Mouse (Mus musculus): ENCODE results near the gene Mark4.
A peak's percentile ranks its signal among the peaks of the same experiment; 100 is the strongest.

The Mark4 gene

GRCm38 (mm10) chr7:19432475-19432874 lies 26.1 kb downstream of the Mark4 start:
- no peak for DNase-seq

- DNase-seq = no peak
Measured at GRCm38 (mm10) chr7:19430402-19430801, 28.2 kb downstream of the Mark4 start.

- DNase-seq = no peak
Measured at GRCm38 (mm10) chr7:19429726-19430125, 28.9 kb downstream of the Mark4 start.

GRCm38 (mm10) chr7:19427999-19428650 lies 30.5 kb downstream of the Mark4 start:
- DNase-seq = no peak

GRCm38 (mm10) chr7:19426888-19427287 lies 31.7 kb downstream of the Mark4 start:
- DNase-seq = no peak

GRCm38 (mm10) chr7:19426349-19426748 lies 32.3 kb downstream of the Mark4 start:
- DNase-seq = no peak

GRCm38 (mm10) chr7:19424051-19424450 lies 34.6 kb downstream of the Mark4 start:
- DNase-seq = no peak

GRCm38 (mm10) chr7:19423083-19423482 lies 35.5 kb downstream of the Mark4 start:
- DNase-seq = no peak

GRCm38 (mm10) chr7:19420821-19421636 lies 37.6 kb downstream of the Mark4 start:
- DNase-seq = peak; percentile 86

GRCm38 (mm10) chr7:19420121-19420520 lies 38.5 kb downstream of the Mark4 start:
- no peak for DNase-seq

GRCm38 (mm10) chr7:19416590-19416989 lies 42.0 kb downstream of the Mark4 start:
- no peak for DNase-seq

- DNase-seq = no peak
Measured at GRCm38 (mm10) chr7:19413525-19413924, 45.1 kb downstream of the Mark4 start.

GRCm38 (mm10) chr7:19411783-19412182 lies 46.8 kb downstream of the Mark4 start:
- no peak for DNase-seq

- no peak for DNase-seq
Measured at GRCm38 (mm10) chr7:19410766-19411344, 47.8 kb downstream of the Mark4 start.

- no peak for DNase-seq
Measured at GRCm38 (mm10) chr7:19409753-19410152, 48.9 kb downstream of the Mark4 start.

- DNase-seq = peak; percentile 83
Measured at GRCm38 (mm10) chr7:19405417-19405816, 53.2 kb downstream of the Mark4 start.

- DNase-seq = no peak
Measured at GRCm38 (mm10) chr7:19404476-19404875, 54.1 kb downstream of the Mark4 start, which contains the start of gene Ckm. Gene Ckm, plus strand, starts transcription at chr7:19404776.

- no peak for DNase-seq
Measured at GRCm38 (mm10) chr7:19403731-19404296, 54.8 kb downstream of the Mark4 start, which contains the start of gene Klc3. Gene Klc3, minus strand, starts transcription at chr7:19404104.

- DNase-seq = no peak
Measured at GRCm38 (mm10) chr7:19402535-19403112, 56.0 kb downstream of the Mark4 start.

GRCm38 (mm10) chr7:19400946-19401345 lies 57.7 kb downstream of the Mark4 start:
- DNase-seq = no peak

GRCm38 (mm10) chr7:19399496-19400280 lies 58.9 kb downstream of the Mark4 start:
- no peak for DNase-seq

GRCm38 (mm10) chr7:19394484-19394883 lies 64.1 kb downstream of the Mark4 start:
- no peak for DNase-seq

All from right cerebral cortex, postnatal 14 days (tissue).